Mouse (Mus musculus) cortical plate, adult 2 months (tissue): ENCODE measurements around the gene Tmco1.

Experiments
- CTCF ChIP-seq: fragments of 200-500 bp; IDR thresholded peaks from 2 replicates; pipeline ENCODE4 v1.5.1; 2011; ENCODE audit warnings: mild to moderate bottlenecking, control low read depth, low read length; ENCODE audit not compliant: insufficient read depth; ENCODE audit errors: extremely low read depth
- POLR2A ChIP-seq: fragments of 200-500 bp; IDR thresholded peaks from 2 replicates; pipeline ENCODE4 v1.6.1; 2011; ENCODE audit warnings: mild to moderate bottlenecking, low read length, control low read depth; ENCODE audit not compliant: insufficient read depth; ENCODE audit errors: extremely low read depth

DNA sequence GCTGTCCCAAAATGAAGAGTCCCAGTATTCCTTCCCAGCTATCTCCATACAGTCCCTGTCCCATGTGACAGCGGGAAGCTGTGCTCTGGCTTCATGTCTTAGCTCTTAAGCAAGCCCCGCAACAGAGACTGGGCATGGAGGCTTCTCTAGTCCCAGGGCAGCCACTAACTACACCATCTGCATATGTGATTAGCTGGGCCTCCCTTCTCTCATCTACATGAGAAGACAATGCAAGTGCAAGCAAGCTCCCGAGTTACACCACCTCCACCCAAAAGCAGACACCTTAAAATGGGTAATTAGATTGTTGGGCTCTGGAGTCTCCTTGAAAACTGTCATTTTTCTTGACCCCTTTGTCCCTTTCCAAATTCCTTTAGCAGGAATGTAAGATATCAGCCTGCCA is 26.1 kb upstream of the Tmco1 start:
- TF ChIP-seq CTCF (no peak), POLR2A (no peak)
